Mouse (Mus musculus) G1E (cell line): Measurements from ENCODE around the gene Gsdma. TPM values are rescaled to one million over a fixed set of nuclear protein-coding genes. Genes with fewer than 3 reads are reported as not detected.
"Not testable (repeated sequence)": the region's sequence is repeated elsewhere in the genome, so short reads cannot be mapped to it uniquely, and the experiment has no call there.

Experiments used
- ATAC-seq: 2 replicates; pipeline ENCODE4 v1.8.0; 2016; ENCODE audit warnings: mild to moderate bottlenecking; ENCODE audit not compliant: insufficient number of reproducible peaks, poor library complexity, low FRiP score, severe bottlenecking; ENCODE audit errors: extremely low read depth
- DNase-seq: peaks from one replicate; pipeline ENCODE4 v3.0.0; 2012; ENCODE audit warnings: low spot score
- H3K27me3 ChIP-seq: 2 replicates; pipeline ENCODE4 v1.6.1; 2012; ENCODE audit warnings: mild to moderate bottlenecking, low read length, inconsistent platforms; ENCODE audit not compliant: insufficient read depth
- H3K36me3 ChIP-seq: replicated peaks from 2 replicates; pipeline ENCODE3; 2012; ENCODE audit warnings: mild to moderate bottlenecking, inconsistent platforms
- H3K4me1 ChIP-seq: 2 replicates; pipeline ENCODE4 v1.6.1; 2012; ENCODE audit warnings: low read depth, low read length, inconsistent platforms, mixed read lengths; ENCODE audit not compliant: insufficient read depth
- H3K4me3 ChIP-seq: 2 replicates; pipeline ENCODE4 v1.5.1; 2012; ENCODE audit warnings: low read depth, mild to moderate bottlenecking, inconsistent platforms, low read length, moderate library complexity, mixed read lengths
- H3K9me3 ChIP-seq: replicated peaks from 2 replicates; pipeline ENCODE4 v1.6.1; 2012; ENCODE audit warnings: inconsistent platforms
- CTCF ChIP-seq: IDR thresholded peaks from 2 replicates; pipeline ENCODE4 v1.5.1; 2012; ENCODE audit warnings: low read depth, low read length, inconsistent platforms, mixed read lengths
- GATA1 ChIP-seq: IDR thresholded peaks from 2 replicates; pipeline ENCODE4 v1.6.1; 2012; ENCODE audit warnings: borderline replicate concordance, low read length, inconsistent platforms, mixed read lengths
- GATA2 ChIP-seq: IDR thresholded peaks from 2 replicates; pipeline ENCODE4 v1.6.1; 2012; ENCODE audit warnings: low read depth, low read length, inconsistent platforms, borderline replicate concordance
- POLR2AphosphoS5 ChIP-seq: IDR thresholded peaks from 2 replicates; pipeline ENCODE4 v1.6.1; 2012; ENCODE audit warnings: low read depth, low read length, inconsistent platforms; ENCODE audit not compliant: insufficient replicate concordance
- TAL1 ChIP-seq: conservative IDR thresholded peaks from 2 replicates; pipeline ENCODE4 v1.6.1; 2012; ENCODE audit warnings: low read depth, low read length, inconsistent platforms, mixed read lengths
- polyA plus RNA-seq: library from polyadenylated mRNA; stranded (reverse); fragments of >175 nt; gene quantifications from 2 replicates; pipeline ENCODE4 v1.2.3, GENCODE M21; 2012
- total RNA-seq, 2 experiments: library from RNA; stranded (forward) in 1 of 2; stranded (reverse) in 1 of 2; fragments of 200-1000 nt in 1 of 2; fragments of >200 nt in 1 of 2; fragmentation: Nextera tagmentation in 1 of 2; gene quantifications; 2 replicates each; pipeline ENCODE4 v1.2.3; 2014 to 2017

Gsdma gene
- total and polyA plus RNA-seq, 3 experiments, result 0.03 TPM; not detected in 2

- H3K36me3 ChIP-seq, H3K9me3 ChIP-seq, H3K4me1 ChIP-seq, DNase-seq, H3K4me3 ChIP-seq: not testable (repeated sequence)
- peak; percentile 16; the same call in 1 of the 2 replicates for TF ChIP-seq CTCF
- H3K27me3 ChIP-seq, result peaks cover 17% of the 10 kb centered on the region
- 0 out of 2 replicates have a peak, but pooled peaks have one; percentile 49 for ATAC-seq
These were observed 28.7 kb upstream of the Gsdma start for GRCm38 (mm10) chr11:98635312-98635970.

DNA sequence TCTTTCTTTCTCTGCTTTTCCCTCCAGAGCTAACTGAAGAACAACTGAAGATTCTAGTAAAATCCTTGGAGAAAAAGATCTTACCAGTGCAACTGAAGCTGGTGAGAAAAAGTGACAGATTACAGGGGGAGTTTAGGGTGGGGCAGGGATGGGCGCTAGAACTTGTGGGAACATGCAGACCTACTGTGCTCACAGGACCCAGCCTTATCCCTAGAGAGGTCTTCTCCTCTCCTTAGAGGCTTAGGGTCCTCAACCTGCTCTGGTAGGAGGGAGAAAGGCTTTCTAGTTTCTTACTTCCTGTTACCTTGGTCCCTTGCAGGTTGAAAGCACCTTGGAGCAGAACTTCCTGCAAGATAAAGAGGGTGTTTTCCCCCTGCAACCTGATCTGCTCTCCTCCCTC, 26.6 kb upstream of the Gsdma start:
- H3K4me1 ChIP-seq, result peaks cover 4% of the 10 kb centered on the region; the same call in 1 of the 2 replicates
- DNase-seq (no peak), ATAC-seq (no peak)
- no peaks in the 10 kb centered on the region for H3K36me3 ChIP-seq
- H3K9me3 ChIP-seq, result 0 out of 2 replicates have a peak, but pooled peaks cover 2% of the 10 kb centered on the region
- no peak overlapping the region for H3K4me3 ChIP-seq
- TF ChIP-seq TAL1 (no peak), POLR2AphosphoS5 (no peak), GATA1 (no peak), CTCF (no peak), GATA2 (no peak)
- peaks cover 26% of the 10 kb centered on the region for H3K27me3 ChIP-seq

- Histone ChIP-seq H3K4me3 (no peak overlapping the region), H3K36me3 (no peaks in the 10 kb centered on the region)
These were observed 24.1 kb upstream of the Gsdma start for GRCm38 (mm10) chr11:98640091-98640490.

DNA sequence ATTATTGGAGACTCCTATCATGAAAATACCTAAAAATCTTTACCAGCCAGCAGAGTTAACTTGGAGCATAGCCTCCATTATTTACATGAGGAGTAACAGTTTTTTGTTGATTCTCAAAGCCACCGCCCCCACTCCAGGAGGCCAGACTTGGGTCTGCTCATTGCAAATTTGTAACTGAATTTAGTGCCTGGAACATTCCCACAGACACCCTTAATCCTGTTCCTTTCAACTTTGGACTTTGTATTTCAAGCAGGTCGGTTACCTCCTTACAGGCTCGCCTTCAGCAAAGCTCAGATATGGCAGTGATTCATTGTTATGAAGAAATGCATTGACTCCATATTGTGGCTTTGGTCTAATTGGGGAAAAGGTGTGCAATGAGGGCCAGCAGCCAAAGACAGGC, 19.4 kb upstream of the Gsdma start:
- H3K9me3 ChIP-seq, result no peaks in the 10 kb centered on the region
- ATAC-seq, result no peak
- H3K36me3 ChIP-seq, result no peaks in the 10 kb centered on the region
- no peak for DNase-seq
- TF ChIP-seq CTCF, result no peak
- no peak for TF ChIP-seq POLR2AphosphoS5
- TF ChIP-seq TAL1, result no peak
- no peaks in the 10 kb centered on the region for H3K4me1 ChIP-seq
- no peak overlapping the region for H3K4me3 ChIP-seq
- H3K27me3 ChIP-seq, result peaks cover 48% of the 10 kb centered on the region

More at GRCm38 (mm10) chr11:98640091-98640490, 24.1 kb upstream of the Gsdma start:
- DNase-seq, result no peak
- no peak for ATAC-seq
- Histone ChIP-seq H3K4me1 (peaks cover 4% of the 10 kb centered on the region; the same call in 1 of the 2 replicates), H3K27me3 (peaks cover 22% of the 10 kb centered on the region), H3K9me3 (0 out of 2 replicates have a peak, but pooled peaks cover 2% of the 10 kb centered on the region)
- TF ChIP-seq TAL1, result no peak
- TF ChIP-seq GATA1, result no peak

GRCm38 (mm10) chr11:98645946-98646345, 18.2 kb upstream of the Gsdma start:
- Histone ChIP-seq H3K9me3 (no peaks in the 10 kb centered on the region), H3K27me3 (peaks cover 47% of the 10 kb centered on the region), H3K36me3 (no peaks in the 10 kb centered on the region)

GRCm38 (mm10) chr11:98646459-98646858, 17.7 kb upstream of the Gsdma start, which contains the start of gene Gsdma2:
TSS of gene Gsdma2 (plus strand) at chr11:98646759.
- TF ChIP-seq CTCF (no peak), TAL1 (no peak), GATA2 (no peak), POLR2AphosphoS5 (no peak), GATA1 (no peak)
- Histone ChIP-seq H3K36me3 (no peaks in the 10 kb centered on the region), H3K4me1 (no peaks in the 10 kb centered on the region), H3K27me3 (peaks cover 48% of the 10 kb centered on the region), H3K4me3 (no peak within 1 kb of the TSS), H3K9me3 (no peaks in the 10 kb centered on the region)
- DNase-seq, result no peak
- no peak for ATAC-seq

More at GRCm38 (mm10) chr11:98645946-98646345, 18.2 kb upstream of the Gsdma start:
- ATAC-seq, result no peak
- Histone ChIP-seq H3K4me1 (no peaks in the 10 kb centered on the region), H3K4me3 (no peak overlapping the region)
- DNase-seq, result no peak
- no peak for TF ChIP-seq CTCF

DNA sequence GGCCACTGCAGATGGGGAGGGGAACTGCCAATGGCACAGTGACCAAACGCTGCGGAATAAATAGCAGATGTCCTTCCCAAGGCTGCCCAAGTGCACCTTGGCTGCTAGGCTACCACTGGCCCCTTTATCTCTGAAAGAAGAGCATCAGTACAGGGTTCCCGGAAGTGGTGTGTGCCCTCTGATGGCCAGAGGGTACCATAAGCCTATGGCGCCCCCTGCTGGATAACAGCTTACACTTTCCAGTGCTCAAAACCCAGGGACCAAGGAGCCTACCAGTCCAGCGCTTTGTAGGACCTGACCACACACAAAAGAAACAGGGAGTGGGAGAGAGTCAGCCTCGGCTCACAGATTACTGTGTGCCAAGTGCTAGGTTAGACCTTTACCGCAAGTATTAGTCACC, 9.1 kb upstream of the Gsdma start:
- DNase-seq, result peak; percentile 16
- TF ChIP-seq CTCF, result peak; percentile 47
- ATAC-seq, result peak; percentile 34; the same call in 1 of the 2 replicates

More for the DNA sequence above, 9.1 kb upstream of the Gsdma start:
- H3K9me3 ChIP-seq, H3K36me3 ChIP-seq, H3K4me1 ChIP-seq, H3K4me3 ChIP-seq: not testable (repeated sequence)
- H3K27me3 ChIP-seq, result peaks cover 35% of the 10 kb centered on the region
